Mouse (Mus musculus) NIH3T3 (cell line): ENCODE measurements around the gene Xrcc4.

Experiments used
- DNase-seq: peaks from one replicate; pipeline ENCODE4 v3.0.0-alpha.2; 2012; ENCODE audit warnings: low read depth

The Xrcc4 gene

GRCm38 (mm10) chr13:89738776-89739695, 350.4 kb downstream of the Xrcc4 start:
- DNase-seq, result peak; percentile 89

- no peak for DNase-seq
These were observed 351.1 kb downstream of the Xrcc4 start for GRCm38 (mm10) chr13:89738275-89738674.

GRCm38 (mm10) chr13:89735111-89735510, 354.3 kb downstream of the Xrcc4 start:
- DNase-seq, result no peak

GRCm38 (mm10) chr13:89726492-89726891, 362.9 kb downstream of the Xrcc4 start:
- no peak for DNase-seq
